Mouse (Mus musculus): ENCODE results near the gene 4933430I17Rik. TPM values are rescaled to one million over a fixed set of nuclear protein-coding genes. Genes with fewer than 3 reads are reported as not detected.
"Not testable (repeated sequence)": the region's sequence is repeated elsewhere in the genome, so short reads cannot be mapped to it uniquely, and the experiment has no call there.

Gene 4933430I17Rik
- total RNA-seq (2021), result under 1 TPM in 1 of 2 experiments, not detected in 1; 0.22 TPM

DNA sequence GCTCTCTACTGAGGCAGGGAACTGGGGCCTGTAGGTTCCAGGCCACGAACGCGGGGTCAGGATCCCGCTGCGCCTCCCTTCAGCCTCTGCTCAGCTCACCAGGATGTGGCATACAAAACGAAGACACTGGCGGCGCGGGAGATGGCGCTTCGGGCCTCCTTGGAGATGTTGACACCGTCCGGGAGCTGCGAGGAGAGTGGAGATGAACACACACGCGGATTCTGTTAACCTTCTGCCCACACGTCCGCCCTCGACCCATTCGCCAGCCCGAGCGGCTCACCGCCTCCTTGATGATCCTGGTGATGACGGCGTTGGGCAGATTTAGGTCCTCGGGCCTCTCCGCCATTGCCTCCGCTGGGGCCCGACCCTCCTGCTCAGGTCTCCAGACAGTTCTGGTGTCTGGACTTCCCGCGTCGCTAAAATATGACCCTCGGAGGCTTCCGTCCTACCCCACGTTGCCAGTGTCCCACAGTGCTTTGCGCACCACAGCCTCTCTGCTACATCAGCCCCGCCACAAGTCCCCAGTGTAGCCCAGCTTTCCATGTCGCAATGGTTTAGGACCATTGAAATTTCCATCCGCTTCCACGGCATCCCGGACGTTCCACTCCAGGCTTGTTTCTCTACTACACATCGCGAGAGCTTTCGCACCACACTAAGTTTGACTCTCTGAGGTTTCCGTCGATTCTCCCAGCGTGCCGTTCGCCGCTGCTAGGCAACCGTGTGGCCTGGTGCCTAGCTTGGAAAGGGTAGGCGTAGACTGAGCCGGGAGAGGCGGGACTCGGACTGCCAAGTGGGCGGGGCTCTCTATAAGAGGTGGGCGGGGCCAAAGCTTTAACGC lies at the start of gene 4933430I17Rik, which contains the start of gene Pole3:
Gene 4933430I17Rik, plus strand, starts transcription at position 719 of the 838 bp plus-strand sequence.
Gene Pole3, minus strand, starts transcription at position 418 of the 838 bp plus-strand sequence.
- peak; percentile 97 to 99 for DNase-seq
- intact Hi-C loops (cut with DNase I), result loop anchor here (2.0 to 10.0 kb wide), 2 partner anchors 164 to 320 kb away; partner anchors contain the start of genes Fkbp15 and Slc31a1

- intact Hi-C loops (cut with DNase I), result no loop called here
- DNase-seq, result no peak
Measured at GRCm38 (mm10) chr4:62475793-62476192, 49.4 kb upstream of the 4933430I17Rik start.

GRCm38 (mm10) chr4:62477542-62478244 lies 47.5 kb upstream of the 4933430I17Rik start:
- intact Hi-C loops (cut with DNase I), result no loop called here
- no peak for DNase-seq

- DNase-seq; intact Hi-C loops (cut with DNase I): not testable (repeated sequence)
Measured at GRCm38 (mm10) chr4:62479593-62479936, 45.6 kb upstream of the 4933430I17Rik start.

DNA sequence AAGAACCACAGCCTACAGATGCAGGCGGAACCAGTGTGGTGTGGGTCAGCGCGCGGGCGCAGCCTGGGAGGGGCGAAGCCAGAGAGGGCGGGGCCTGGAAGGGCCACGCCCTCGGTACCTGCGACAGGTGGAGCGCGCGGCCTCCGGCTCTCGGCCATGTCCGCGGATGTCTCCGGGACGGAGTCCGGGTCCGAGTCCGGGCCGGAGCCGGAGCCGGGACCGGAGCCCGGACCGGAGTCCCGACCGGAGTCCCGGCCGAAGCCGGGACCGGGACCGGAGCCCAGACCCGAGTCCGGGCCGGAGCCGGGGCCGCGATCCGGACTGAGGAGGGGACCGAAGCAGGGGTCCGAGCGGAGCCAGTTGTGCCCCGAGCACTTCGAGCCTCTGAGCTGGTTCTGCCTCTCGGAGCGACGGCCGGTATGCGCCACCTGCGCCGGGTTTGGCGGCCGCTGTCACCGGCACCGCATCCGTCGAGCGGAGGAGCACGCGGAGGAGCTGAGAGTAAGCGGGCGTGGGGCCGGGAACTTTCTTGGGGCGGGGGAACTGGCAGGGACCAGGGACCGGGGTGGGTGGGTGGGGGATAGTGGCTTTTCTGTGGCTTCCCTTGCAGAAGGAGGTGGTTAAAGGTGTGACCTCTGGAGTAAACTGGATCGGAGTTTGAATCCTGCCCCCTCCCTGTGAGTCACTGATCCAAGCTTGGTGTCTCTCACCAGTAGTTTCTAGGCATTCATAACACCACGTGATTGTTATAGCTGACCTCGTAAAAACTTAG lies 45.0 kb upstream of the 4933430I17Rik start, which contains the start of gene Bspry:
Gene Bspry, plus strand, starts transcription at position 117 of the 772 bp plus-strand sequence.
- intact Hi-C loops (cut with DNase I), result loop anchor here (2.0 kb wide), 1 partner anchor 23 kb away; the partner anchor contains the start of gene Hdhd3
- DNase-seq, result peak in 1 of 2 experiments; percentile 20

GRCm38 (mm10) chr4:62480709-62481605 lies 44.2 kb upstream of the 4933430I17Rik start:
- intact Hi-C loops (cut with DNase I), result loop anchor here (2.0 kb wide), 1 partner anchor 22 kb away; the partner anchor contains the start of gene Hdhd3
- DNase-seq, result no peak

DNA sequence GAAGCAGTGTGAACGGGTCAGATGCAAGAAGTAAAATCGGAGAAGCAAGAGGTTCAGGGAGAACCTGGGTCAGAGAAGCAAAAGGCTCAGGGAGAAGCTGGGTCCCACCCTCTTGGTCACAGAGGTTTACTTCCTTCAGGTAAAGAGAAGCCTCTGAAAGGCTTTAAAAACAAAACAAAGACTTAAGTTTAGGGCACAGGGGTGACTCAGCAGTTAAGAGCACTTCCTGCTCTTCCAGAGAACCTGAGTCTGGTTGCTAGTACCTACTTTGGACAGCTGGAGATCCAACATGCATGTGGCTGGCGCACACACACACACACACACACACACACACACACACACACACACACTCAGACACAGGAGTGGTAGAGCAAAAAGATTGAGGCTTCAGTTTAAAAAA lies 40.2 kb upstream of the 4933430I17Rik start:
- no peak for DNase-seq
- intact Hi-C loops (cut with DNase I), result no loop called here

- intact Hi-C loops (cut with DNase I), result no loop called here
- DNase-seq, result no peak
Measured at GRCm38 (mm10) chr4:62485450-62486161, 39.6 kb upstream of the 4933430I17Rik start.

DNA sequence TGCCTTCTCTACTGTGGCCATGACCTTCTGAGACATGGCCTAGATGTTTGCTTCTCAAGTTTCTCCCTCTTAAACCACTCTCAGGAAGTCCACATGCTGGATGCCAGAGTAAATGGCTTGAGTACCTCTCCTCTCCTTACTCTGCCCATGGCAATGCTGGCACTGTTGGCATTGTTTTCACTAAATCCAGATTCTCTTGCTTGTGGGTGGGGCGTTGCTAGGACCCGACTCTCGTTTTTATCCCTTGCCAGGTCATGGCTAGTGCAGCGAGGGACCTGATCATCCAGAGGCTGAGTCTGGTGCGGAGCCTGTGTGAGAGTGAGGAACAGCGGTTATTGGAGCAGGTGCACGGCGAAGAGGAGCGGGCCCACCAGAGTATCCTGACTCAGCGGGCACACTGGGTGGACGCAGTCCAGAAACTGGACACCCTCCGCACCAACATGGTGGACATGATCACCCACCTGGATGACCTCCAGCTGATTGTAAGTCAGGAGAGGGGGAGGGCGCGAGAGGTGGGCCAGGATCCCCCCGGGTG lies 38.9 kb upstream of the 4933430I17Rik start:
- intact Hi-C loops (cut with DNase I), result no loop called here
- no peak for DNase-seq

DNA sequence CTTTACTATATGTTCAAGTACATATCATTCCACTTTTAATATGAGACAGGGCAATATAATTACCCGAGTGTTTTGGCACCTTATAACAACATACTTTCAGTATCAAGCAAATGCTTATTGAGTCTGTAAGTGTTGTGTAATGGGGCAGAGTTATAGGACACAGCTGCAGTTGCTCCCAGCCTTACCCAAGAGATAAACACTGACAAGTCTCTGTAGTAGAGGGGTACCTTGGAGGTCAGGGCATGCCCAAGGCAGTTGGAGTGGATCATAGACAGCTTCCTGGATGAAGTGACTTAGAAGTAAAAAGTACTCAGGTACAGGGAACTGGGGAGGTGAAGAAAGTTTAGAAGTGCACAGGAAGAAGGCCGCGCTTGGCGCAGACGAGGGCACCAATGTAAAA lies 38.0 kb upstream of the 4933430I17Rik start:
- DNase-seq, result no peak
- intact Hi-C loops (cut with DNase I), result no loop called here

- DNase-seq, result no peak
- intact Hi-C loops (cut with DNase I), result no loop called here
Measured at GRCm38 (mm10) chr4:62487914-62488313, 37.3 kb upstream of the 4933430I17Rik start.

GRCm38 (mm10) chr4:62492682-62493081 lies 32.5 kb upstream of the 4933430I17Rik start:
- DNase-seq, result no peak
- intact Hi-C loops (cut with DNase I), result no loop called here

DNA sequence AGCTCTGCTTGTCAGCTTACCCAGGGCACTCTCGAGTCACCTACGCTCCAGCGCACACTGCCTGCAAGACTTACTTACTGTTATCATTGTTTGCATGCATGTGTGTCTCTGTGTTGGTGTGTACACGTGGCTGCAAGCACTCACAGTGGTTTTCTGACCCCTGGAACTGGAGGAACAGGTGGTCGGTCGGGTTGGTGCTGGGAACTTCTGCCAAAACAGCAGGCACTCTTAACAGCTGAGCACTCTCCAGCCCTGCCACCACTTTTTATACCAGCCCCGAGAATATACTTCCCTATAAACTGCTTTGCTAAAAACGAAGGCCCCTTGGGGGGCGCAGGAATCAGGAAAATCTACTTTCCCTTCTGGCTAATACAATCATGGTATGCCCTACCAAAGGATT lies 30.9 kb upstream of the 4933430I17Rik start:
- DNase-seq, result no peak
- intact Hi-C loops (cut with DNase I), result no loop called here

- intact Hi-C loops (cut with DNase I), result no loop called here
- DNase-seq, result peak in 1 of 2 experiments; percentile 49
Measured at GRCm38 (mm10) chr4:62495946-62496345, 29.2 kb upstream of the 4933430I17Rik start.

DNA sequence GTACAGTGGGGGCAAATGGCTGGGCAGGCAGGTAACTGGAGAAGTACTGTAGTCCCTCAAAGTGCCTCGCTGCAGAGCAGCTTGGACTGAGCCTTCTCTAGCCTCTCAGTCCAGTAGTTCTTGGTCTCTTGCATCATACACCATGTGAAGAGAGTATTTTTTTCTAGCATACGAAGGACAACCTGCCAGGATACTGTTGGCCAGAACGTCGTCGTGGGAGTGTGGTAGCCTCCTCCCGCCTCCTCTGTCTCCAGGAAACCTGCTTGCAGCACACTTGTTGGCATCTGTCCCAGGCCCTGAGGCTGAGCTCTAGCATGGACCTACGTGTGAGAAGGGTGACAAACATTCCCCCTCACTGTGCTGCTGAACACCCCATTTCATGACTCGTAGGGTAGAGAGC lies 28.4 kb upstream of the 4933430I17Rik start:
- DNase-seq, result no peak
- intact Hi-C loops (cut with DNase I), result no loop called here

DNA sequence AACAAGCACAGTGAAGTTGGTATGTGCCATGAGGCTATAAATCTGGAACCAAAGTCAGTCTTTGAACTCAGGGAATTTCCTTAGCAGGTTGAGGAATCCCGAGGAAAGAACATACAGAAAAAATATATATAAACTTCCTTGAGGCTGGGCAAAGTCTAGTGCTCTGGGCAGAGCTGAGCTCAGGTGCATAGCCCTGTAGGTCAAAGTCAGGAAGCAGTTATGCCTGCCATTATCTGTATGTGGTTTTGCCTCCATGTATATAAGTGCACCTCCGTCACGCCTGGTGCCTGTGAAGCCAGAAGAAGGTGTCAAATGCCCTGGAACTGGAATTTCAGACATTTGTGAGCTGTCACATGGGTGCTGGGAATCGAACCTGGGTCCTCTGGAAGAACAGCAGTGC lies 24.4 kb upstream of the 4933430I17Rik start:
- intact Hi-C loops (cut with DNase I), result loop anchor here (5.0 kb wide), 2 partner anchors 33 to 138 kb away; partner anchors contain the start of genes Fkbp15 and Slc31a1
- no peak for DNase-seq

DNA sequence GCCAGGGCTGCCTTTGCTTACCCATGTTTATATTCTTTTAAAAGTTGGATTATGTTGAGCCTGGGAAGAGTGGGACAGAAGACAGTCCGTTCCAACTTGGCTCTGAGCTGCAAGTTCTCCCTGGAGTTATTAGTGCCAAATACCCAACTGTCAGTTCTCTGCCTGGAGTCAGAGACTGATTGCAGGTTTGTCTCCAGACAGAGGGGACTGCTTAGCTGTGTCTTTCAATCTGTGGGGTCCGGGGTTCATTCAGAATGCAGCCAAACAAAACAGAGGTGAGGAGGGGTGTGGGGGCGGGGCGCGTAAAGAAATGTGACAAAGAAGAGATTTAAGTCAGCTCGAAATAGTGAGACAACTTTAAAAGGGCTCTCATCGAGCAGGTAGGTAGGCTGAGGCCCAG lies 23.6 kb upstream of the 4933430I17Rik start:
- intact Hi-C loops (cut with DNase I), result loop anchor here (5.0 kb wide), 2 partner anchors 34 to 139 kb away; partner anchors contain the start of genes Fkbp15 and Slc31a1
- no peak for DNase-seq
